ENCODE assay signal across 8 mouse cellular contexts in the genomic region with DNA sequence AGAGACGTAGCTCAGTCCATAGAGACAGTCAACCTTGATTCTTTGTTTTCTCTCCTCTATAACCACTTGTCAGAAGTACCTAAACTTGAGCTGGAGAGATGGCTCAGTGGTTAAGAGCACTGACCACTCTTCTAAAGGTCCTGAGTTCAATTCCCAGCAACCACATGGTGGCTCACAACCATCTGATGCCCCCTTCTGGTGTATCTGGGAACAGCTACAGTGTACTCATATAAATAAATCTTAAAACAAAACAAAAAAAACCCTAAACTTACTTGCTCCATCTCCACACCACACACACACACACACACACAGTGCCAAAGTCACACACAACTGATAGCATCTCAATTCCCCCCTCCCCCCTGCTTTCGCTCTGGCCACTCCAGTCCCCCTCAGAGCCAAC. TPM values are rescaled to one million over a fixed set of nuclear protein-coding genes. Genes with fewer than 3 reads are reported as not detected.
A peak's percentile ranks its signal among the peaks of the same experiment; 100 is the strongest.
DNase-seq lines count a peak whose midpoint lies in the region; ATAC-seq and TF ChIP-seq lines count a peak whose summit lies in the region.

No protein-coding gene starts in this region.

- no peak for ATAC-seq in heart, embryonic 14.5 days (ENCODE audit: insufficient number of reproducible peaks, insufficient read depth, low FRiP score, low read depth)
- ATAC-seq in forebrain, postnatal 0 days, result no peak

- no peaks in the 10 kb centered on the region for H3K27me3 ChIP-seq in heart, embryonic 14.5 days (ENCODE audit: control insufficient read depth, insufficient read depth, low read length)
- no peaks in the 10 kb centered on the region for H3K27me3 ChIP-seq in forebrain, postnatal 0 days (ENCODE audit: insufficient read depth, low read length)

- TF ChIP-seq CTCF in forebrain, postnatal 0 days (IDR thresholded peaks at IDR 0.05; ENCODE audit: low read depth), result peak; percentile 20; the same call in 1 of the 2 replicates

- H3K4me2 ChIP-seq in heart, embryonic 14.5 days (ENCODE audit: low read length), result peak overlapping the region; percentile 88
- peak overlapping the region; percentile 93; the same call in 1 of the 2 replicates for H3K4me2 ChIP-seq in forebrain, postnatal 0 days (ENCODE audit: low read depth)

- WGBS in heart, embryonic 14.5 days, result 82% methylated on average over 2 of the region's 2 CpGs
- 83% methylated on average over 2 of the region's 2 CpGs for WGBS in forebrain, postnatal 0 days
- 100% methylated on average over 2 of the region's 2 CpGs for WGBS in macrophage (ENCODE audit: missing documents)

- intact Hi-C loops in heart, postnatal 25 days (cut with DNase I), result loop anchor here (5.0 kb wide), 2 partner anchors 91 to 146 kb away; a partner anchor contains a TSS

- H3K4me3 ChIP-seq in heart, embryonic 14.5 days (ENCODE audit: control insufficient read depth in 1 of 2, insufficient read depth in 1 of 2, low read depth in 1 of 2, low read length in 2 of 2), result peak overlapping the region in 1 of 2 experiments; percentile 65; a peak in 1 of 4 replicates
- H3K4me3 ChIP-seq in forebrain, postnatal 0 days (ENCODE audit: low read depth, low read length), result no peak overlapping the region
- peak overlapping the region; percentile 75 for H3K4me3 ChIP-seq in macrophage (ENCODE audit: inconsistent target)

- H3K4me1 ChIP-seq in heart, embryonic 14.5 days (ENCODE audit: control insufficient read depth in 2 of 2, insufficient read depth in 2 of 2, low read length in 2 of 2), result peaks cover 0 to 19% of the 10 kb centered on the region in 2 experiments; a peak in 3 of 4 replicates
- H3K4me1 ChIP-seq in forebrain, postnatal 0 days (ENCODE audit: insufficient read depth), result no peaks in the 10 kb centered on the region; the same call in 1 of the 2 replicates

- H3K36me3 ChIP-seq in heart, embryonic 14.5 days (ENCODE audit: control insufficient read depth, insufficient read depth, low read length), result peaks cover 35% of the 10 kb centered on the region
- peaks cover 11% of the 10 kb centered on the region for H3K36me3 ChIP-seq in forebrain, postnatal 0 days (ENCODE audit: insufficient read depth)
- H3K36me3 ChIP-seq in macrophage (ENCODE audit: inconsistent target), result peaks cover 10% of the 10 kb centered on the region

- no peak overlapping the region for H3K27ac ChIP-seq in heart, embryonic 14.5 days (replicated peaks in 1 of 2; ENCODE audit: control insufficient read depth in 1 of 2, insufficient read depth in 1 of 2, low read depth in 2 of 2, low read length in 2 of 2)
- no peak overlapping the region for H3K27ac ChIP-seq in forebrain, postnatal 0 days (ENCODE audit: low read depth, low read length)
- no peak overlapping the region for H3K27ac ChIP-seq in macrophage

- DNase-seq in heart, postnatal 25 days (ENCODE audit: low spot score), result no peak
- DNase-seq in ES-CJ7 (ENCODE audit: low read depth, low spot score) (peak; percentile 44), MN1 (ENCODE audit: low spot score) (no peak)
- no peak for DNase-seq in forebrain, postnatal 0 days
- DNase-seq in left cerebral cortex, adult 9 months (ENCODE audit: low spot score in 2 of 2), result no peak
- DNase-seq in right cerebral cortex, postnatal 10 days (ENCODE audit: low spot score in 2 of 2), result no peak

- peaks cover 54% of the 10 kb centered on the region for H3K79me2 ChIP-seq in macrophage (ENCODE audit: inconsistent target)

- no peaks in the 10 kb centered on the region for H3K9me3 ChIP-seq in heart, embryonic 14.5 days (ENCODE audit: control insufficient read depth, low read length)
- H3K9me3 ChIP-seq in forebrain, postnatal 0 days (ENCODE audit: low read length), result no peaks in the 10 kb centered on the region

- peak overlapping the region; percentile 80; the same call in 1 of the 2 replicates for H3K9ac ChIP-seq in heart, embryonic 14.5 days (ENCODE audit: low read length)
- H3K9ac ChIP-seq in forebrain, postnatal 0 days, result no peak overlapping the region

RNA-seq across cellular contexts. Expression of a gene that starts 1.3 kb away (rescaled TPM):
- 28.7 and 32.6 TPM in 2 replicates for polyA plus RNA-seq in heart, embryonic 14.5 days (2014; fragmentation: Nextera tagmentation; extraction: Ambion mirVana)
- total RNA-seq in heart, postnatal 25 days (2021), result 1 to 10 TPM; 1.1 to 2.7 TPM
- total RNA-seq in forebrain, postnatal 0 days (2014; rRNA removed), result 6.2 and 7.0 TPM in 2 replicates
- 9.3 and 11.0 TPM in 2 replicates for polyA plus RNA-seq in forebrain, postnatal 0 days (2015; fragmentation: Nextera tagmentation; extraction: Ambion mirVana)
- 10 to 100 TPM in 9 of 26 experiments, 1 to 10 TPM in 17; 1.7 to 32.4 (median 6.3) TPM for total RNA-seq in macrophage (2018; cell fraction: chromatin; rRNA removed)
- 1 to 10 TPM in 23 of 26 experiments, under 1 TPM in 3; 0.86 to 4.6 (median 1.9) TPM for total RNA-seq in macrophage (2018; cell fraction: cytosol; rRNA removed)
- 10 to 100 TPM in 2 of 26 experiments, 1 to 10 TPM in 23, under 1 TPM in 1; 0.96 to 44.2 (median 3.6) TPM for total RNA-seq in macrophage (2018; cell fraction: nucleus; rRNA removed)
- polyA plus RNA-seq in macrophage (2018), result 0.71 to 12.5 TPM (median 10.1 TPM) in 3 replicates

RNA-seq across cellular contexts. Expression of a gene that starts 1.7 kb away (rescaled TPM):
- 13.8 and 16.0 TPM in 2 replicates for polyA plus RNA-seq in heart, embryonic 14.5 days (2014; fragmentation: Nextera tagmentation; extraction: Ambion mirVana)
- total RNA-seq in heart, postnatal 25 days (2021), result 10 to 100 TPM; 10.8 to 14.5 TPM
- total RNA-seq in forebrain, postnatal 0 days (2014; rRNA removed), result 33.6 and 46.8 TPM in 2 replicates
- 34.5 and 35.0 TPM in 2 replicates for polyA plus RNA-seq in forebrain, postnatal 0 days (2015; fragmentation: Nextera tagmentation; extraction: Ambion mirVana)
- 10 to 100 TPM in 22 of 26 experiments, 1 to 10 TPM in 4; 5.7 to 88.8 (median 32.6) TPM for total RNA-seq in macrophage (2018; cell fraction: chromatin; rRNA removed)
- total RNA-seq in macrophage (2018; cell fraction: cytosol; rRNA removed), result 10 to 100 TPM; 13.0 to 36.6 (median 29.8) TPM
- 10 to 100 TPM in 25 of 26 experiments, 1 to 10 TPM in 1; 9.9 to 73.0 (median 22.8) TPM for total RNA-seq in macrophage (2018; cell fraction: nucleus; rRNA removed)
- 30.8 to 37.6 TPM (median 32.3 TPM) in 3 replicates for polyA plus RNA-seq in macrophage (2018)

RNA-seq across cellular contexts. Expression of a gene that starts 16.4 kb away (rescaled TPM):
- polyA plus RNA-seq in heart, embryonic 14.5 days (2014; fragmentation: Nextera tagmentation; extraction: Ambion mirVana), result not detected in 2 replicates
- total RNA-seq in heart, postnatal 25 days (2021), result not detected
- not detected in 2 replicates for total RNA-seq in forebrain, postnatal 0 days (2014; rRNA removed)
- polyA plus RNA-seq in forebrain, postnatal 0 days (2015; fragmentation: Nextera tagmentation; extraction: Ambion mirVana), result not detected in 2 replicates
- not detected for total RNA-seq in macrophage (2018; cell fraction: chromatin; rRNA removed)
- not detected for total RNA-seq in macrophage (2018; cell fraction: cytosol; rRNA removed)
- total RNA-seq in macrophage (2018; cell fraction: nucleus; rRNA removed), result not detected
- not detected in 3 replicates for polyA plus RNA-seq in macrophage (2018)
